Mouse (Mus musculus): Measurements from ENCODE around the gene Nfia. TPM values are rescaled to one million over a fixed set of nuclear protein-coding genes. Genes with fewer than 3 reads are reported as not detected.

Nfia gene
- polyA plus RNA-seq, 1 experiment from 2014 or later: 17.6 TPM

DNA sequence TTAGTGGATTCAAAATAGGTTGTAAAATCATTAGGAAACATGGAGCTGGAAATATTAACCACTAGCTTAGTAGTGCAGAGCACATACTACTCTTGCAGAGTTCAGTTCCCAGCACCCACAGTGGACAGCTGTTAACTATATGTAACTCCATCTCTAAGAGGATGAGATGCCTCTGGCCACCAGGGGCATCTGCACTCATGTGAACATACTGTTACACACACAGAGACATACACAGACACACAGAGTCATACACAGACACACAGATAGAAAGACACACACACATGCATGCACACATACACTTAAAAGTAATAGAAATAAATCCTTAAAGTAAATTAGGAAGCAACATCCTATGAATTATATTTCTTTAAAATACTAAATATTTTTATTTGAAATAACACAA, 149.1 kb downstream of the Nfia start:
- Histone ChIP-seq H3K27ac (no peak overlapping the region), H3K4me1 (peaks cover 52% of the 10 kb centered on the region), H3K27me3 (ENCODE audit: poor library complexity, severe bottlenecking) (no peaks in the 10 kb centered on the region), H3K36me3 (replicated peaks) (no peaks in the 10 kb centered on the region), H3K4me3 (no peak overlapping the region), H3K9me3 (no peaks in the 10 kb centered on the region)
- DNase-seq (ENCODE audit: extremely low spot score, low spot score): no peak

DNA sequence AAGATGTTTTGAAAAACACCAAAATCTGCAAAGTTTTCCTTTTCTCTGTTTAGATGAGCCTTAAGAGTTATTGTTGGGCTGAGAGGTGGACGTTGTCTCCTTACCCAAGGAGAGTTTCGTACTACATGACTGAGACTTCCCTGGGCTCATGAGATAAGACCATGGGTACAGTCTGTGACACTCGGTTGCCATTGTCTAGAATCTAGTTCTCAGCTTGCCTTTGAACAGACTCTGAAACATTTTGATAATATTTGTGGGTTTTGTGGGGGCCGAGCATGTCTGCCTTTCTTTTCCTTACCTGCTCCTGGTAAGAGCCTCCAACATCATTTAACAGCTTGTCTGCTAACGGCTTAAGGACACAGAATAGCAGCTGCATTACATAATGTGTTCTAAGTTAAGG, 150.7 kb downstream of the Nfia start:
- no peaks in the 10 kb centered on the region for H3K36me3 ChIP-seq (replicated peaks)
- no peak for DNase-seq (ENCODE audit: extremely low spot score, low spot score)
- no peak overlapping the region for H3K4me3 ChIP-seq
- no peak overlapping the region for H3K27ac ChIP-seq
- peaks cover 49% of the 10 kb centered on the region for H3K4me1 ChIP-seq
- WGBS: 90% methylated on average over 5 of the region's 5 CpGs
- H3K27me3 ChIP-seq (ENCODE audit: poor library complexity, severe bottlenecking): no peaks in the 10 kb centered on the region
- no peaks in the 10 kb centered on the region for H3K9me3 ChIP-seq

DNA sequence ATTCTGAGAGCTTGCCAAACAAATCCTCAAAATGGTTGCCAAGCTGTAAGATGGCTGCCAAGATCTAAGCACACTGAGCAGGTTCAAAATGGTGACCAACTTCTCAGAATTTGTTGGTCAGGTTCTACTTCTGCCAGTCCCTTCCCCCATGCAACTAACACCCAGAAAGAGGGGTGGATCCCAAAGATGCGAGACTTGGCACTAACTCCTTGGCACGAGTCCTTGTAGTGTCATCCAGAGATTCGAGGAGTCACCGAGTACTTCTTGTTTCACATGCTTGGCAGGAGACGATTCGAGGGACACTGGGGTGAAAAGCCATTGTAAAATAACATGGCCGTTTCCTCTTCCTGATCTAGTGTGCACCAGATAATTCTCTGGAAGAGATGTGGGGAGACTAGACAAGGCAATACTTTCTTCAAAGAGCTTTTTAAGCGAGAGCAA, 151.4 kb downstream of the Nfia start:
- DNase-seq (ENCODE audit: extremely low spot score, low spot score): no peak
- no peaks in the 10 kb centered on the region for H3K9me3 ChIP-seq
- H3K27ac ChIP-seq: no peak overlapping the region
- H3K36me3 ChIP-seq (replicated peaks): no peaks in the 10 kb centered on the region
- no peak overlapping the region for H3K4me3 ChIP-seq
- H3K4me1 ChIP-seq: peaks cover 44% of the 10 kb centered on the region
- no peaks in the 10 kb centered on the region for H3K27me3 ChIP-seq (ENCODE audit: poor library complexity, severe bottlenecking)
- 91% methylated on average over 8 of the region's 8 CpGs for WGBS

DNA sequence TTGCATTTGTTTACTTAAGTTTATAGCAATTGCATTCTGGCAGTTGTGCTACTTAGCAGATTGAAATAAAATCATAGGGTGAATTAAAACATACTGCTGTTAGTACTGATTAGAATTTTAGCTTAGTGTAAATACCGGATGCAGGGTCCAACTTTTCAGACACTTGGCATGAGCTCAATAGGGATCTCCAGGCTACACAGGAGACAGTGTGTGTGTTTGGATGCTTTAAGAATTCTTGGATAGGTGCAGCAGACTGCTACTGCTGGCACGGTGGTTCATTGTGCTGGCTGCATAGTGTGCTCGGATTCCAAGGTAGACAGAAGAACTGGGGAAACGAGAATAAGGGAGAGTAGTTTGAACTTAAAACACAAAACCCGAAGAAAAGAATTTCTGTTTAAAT, 151.9 kb downstream of the Nfia start:
- Histone ChIP-seq H3K4me3 (no peak overlapping the region), H3K4me1 (peaks cover 44% of the 10 kb centered on the region), H3K36me3 (replicated peaks) (no peaks in the 10 kb centered on the region), H3K27me3 (ENCODE audit: poor library complexity, severe bottlenecking) (no peaks in the 10 kb centered on the region), H3K27ac (no peak overlapping the region), H3K9me3 (no peaks in the 10 kb centered on the region)
- DNase-seq (ENCODE audit: extremely low spot score, low spot score): no peak
- 72% methylated on average over 5 of the region's 5 CpGs for WGBS

DNA sequence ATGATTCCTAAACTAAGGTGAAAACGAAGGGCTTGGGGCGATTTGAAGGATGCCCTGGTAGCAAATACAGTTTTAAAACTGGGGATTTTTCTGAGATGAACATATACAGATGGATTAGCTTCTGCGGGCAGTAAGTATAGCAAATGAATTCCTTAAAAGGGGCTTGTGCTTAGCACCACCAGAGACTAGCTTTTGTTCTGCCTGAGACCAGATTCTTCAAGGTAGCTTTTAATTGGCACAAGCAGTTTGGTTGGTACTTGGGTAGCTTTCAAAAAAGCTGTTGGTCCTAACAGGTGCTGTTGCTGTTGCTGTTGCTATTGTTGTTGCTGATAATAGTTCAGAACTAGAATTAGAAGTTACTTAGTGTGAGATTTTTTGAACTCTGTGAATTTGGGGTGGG, 152.3 kb downstream of the Nfia start:
- Histone ChIP-seq H3K36me3 (replicated peaks) (no peaks in the 10 kb centered on the region), H3K27ac (no peak overlapping the region), H3K27me3 (ENCODE audit: poor library complexity, severe bottlenecking) (no peaks in the 10 kb centered on the region), H3K4me1 (peaks cover 44% of the 10 kb centered on the region), H3K9me3 (no peaks in the 10 kb centered on the region), H3K4me3 (no peak overlapping the region)
- WGBS: 75% methylated on average over 3 of the region's 3 CpGs
- DNase-seq (ENCODE audit: extremely low spot score, low spot score): no peak

DNA sequence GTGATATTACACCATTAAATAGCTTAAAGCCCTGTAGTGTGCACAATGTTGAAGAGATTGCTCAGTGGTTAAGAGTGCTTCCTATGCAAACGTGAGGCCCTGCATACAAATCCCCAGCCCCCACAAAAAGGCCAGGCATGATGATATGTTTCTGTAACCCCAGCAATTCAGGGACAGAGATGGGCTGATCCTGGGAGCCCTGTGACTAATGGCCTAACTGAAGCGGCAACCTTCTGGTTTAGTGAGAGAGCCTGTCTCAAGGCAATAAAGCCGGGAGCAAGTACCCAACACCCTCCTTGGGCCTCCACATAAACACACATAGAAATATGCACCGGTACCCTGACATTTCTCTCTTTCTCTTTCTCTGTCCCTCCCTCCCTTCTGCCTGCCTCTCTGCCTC, 153.1 kb downstream of the Nfia start:
- H3K27ac ChIP-seq: no peak overlapping the region
- H3K4me3 ChIP-seq: no peak overlapping the region
- peaks cover 41% of the 10 kb centered on the region for H3K4me1 ChIP-seq

DNA sequence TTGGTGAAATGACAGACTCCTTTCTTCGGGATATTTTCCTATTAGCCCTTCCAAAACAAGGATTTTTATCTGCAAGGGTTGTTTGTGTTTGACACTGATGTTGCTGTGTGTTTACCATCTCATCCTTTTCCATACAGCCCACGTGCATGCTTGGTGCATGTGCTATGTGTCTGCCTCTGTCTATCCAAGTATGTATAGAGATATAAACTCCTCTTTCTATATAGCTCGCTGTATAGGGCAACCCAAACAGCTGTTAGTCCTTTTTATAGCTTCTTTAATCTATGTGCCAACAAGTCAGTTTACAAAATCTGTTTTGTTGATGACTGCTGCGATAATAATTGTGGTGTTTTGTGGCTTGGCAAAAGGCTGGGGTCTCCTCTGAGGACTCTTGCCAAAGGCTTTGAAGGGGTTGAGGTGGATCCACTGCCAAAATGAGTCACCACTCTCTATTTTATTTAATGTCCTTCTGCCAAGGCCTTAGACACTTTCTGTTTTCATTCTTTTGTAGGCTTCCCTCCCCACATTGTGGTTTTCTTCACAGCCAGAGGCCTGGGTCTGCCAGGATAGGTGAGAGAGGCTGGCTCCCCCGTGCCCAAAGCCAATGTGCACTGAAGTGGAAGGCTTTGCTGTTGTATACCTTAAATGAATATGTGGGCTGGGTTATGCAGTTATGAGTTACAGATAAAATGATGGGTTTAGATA, 154.2 kb downstream of the Nfia start:
- Histone ChIP-seq H3K27me3 (ENCODE audit: poor library complexity, severe bottlenecking) (no peaks in the 10 kb centered on the region), H3K36me3 (replicated peaks) (no peaks in the 10 kb centered on the region), H3K4me3 (no peak overlapping the region), H3K27ac (peak overlapping the region; percentile 35; the same call in 1 of the 2 replicates), H3K9me3 (no peaks in the 10 kb centered on the region), H3K4me1 (peaks cover 41% of the 10 kb centered on the region)
- no peak for DNase-seq (ENCODE audit: extremely low spot score, low spot score)
- WGBS: 85% methylated on average over 5 of the region's 5 CpGs

More for the DNA sequence above, 153.1 kb downstream of the Nfia start:
- H3K27me3 ChIP-seq (ENCODE audit: poor library complexity, severe bottlenecking): no peaks in the 10 kb centered on the region
- no peaks in the 10 kb centered on the region for H3K36me3 ChIP-seq (replicated peaks)
- no peak for DNase-seq (ENCODE audit: extremely low spot score, low spot score)
- H3K9me3 ChIP-seq: no peaks in the 10 kb centered on the region
- WGBS: 87% methylated on average over 4 of the region's 4 CpGs

DNA sequence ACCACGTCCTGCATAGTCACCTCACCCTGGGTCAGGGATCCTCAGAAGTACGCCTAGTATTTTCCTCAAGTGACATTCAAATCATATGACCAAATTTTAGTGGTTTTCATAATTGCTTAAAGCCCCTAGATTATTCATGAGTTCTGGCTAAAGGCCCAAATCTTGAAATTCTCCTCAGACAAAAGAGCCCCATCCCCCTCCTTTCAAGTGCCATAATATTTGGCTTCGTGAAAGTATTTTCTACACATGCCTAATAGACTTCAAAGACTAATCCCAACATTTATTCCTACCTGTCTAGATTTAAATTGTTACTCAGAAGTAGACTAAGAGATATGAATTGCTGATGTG, 154.7 kb downstream of the Nfia start:
- no peak for DNase-seq (ENCODE audit: extremely low spot score, low spot score)

DNA sequence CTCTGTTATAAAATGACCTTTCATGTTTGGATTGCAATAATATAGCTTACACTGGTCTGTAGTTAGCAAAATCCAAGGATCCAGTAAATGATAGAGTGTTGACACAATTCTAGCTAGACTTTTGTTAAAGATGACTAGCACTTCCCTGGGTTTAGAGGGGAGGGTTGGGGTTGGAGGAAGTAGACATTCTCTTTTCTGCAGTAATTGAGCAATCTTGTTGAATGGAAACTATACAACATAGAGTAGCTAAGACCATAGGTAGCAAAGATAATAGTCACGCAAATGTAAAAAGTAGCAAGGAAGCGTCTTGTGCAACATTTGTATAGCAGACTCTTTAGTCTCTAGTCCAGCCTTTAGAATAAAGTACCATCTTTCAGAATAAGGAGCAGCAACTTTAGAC, 163.8 kb downstream of the Nfia start:
- peaks cover 21% of the 10 kb centered on the region for H3K4me1 ChIP-seq
- WGBS: 96% methylated on average over 2 of the region's 2 CpGs

More for the DNA sequence above, 154.7 kb downstream of the Nfia start:
- H3K9me3 ChIP-seq: no peaks in the 10 kb centered on the region
- H3K4me1 ChIP-seq: peaks cover 38% of the 10 kb centered on the region
- H3K27ac ChIP-seq: no peak overlapping the region
- no peaks in the 10 kb centered on the region for H3K36me3 ChIP-seq (replicated peaks)
- WGBS: 88% methylated on average over 3 of the region's 3 CpGs
- no peaks in the 10 kb centered on the region for H3K27me3 ChIP-seq (ENCODE audit: poor library complexity, severe bottlenecking)
- no peak overlapping the region for H3K4me3 ChIP-seq

DNA sequence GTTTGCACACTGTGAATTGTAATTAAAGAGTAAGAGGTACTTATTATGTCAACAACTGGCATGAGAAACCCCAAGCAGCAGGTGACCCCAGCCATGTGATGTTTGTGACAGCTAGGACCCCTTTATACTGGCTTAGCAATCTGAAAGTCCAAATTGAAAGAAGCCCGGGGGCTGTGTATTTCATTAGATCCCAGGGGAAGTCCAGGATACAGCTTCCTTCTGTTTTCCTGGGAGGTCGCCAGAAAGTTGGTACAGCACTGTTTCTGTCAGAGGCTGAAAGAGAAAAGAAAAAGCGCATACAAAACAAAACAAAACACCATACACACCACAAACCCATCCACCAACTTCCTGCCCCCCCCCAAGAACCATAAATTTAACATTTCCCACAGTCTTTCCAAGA, 164.4 kb downstream of the Nfia start:
- Histone ChIP-seq H3K4me3 (no peak overlapping the region), H3K27ac (no peak overlapping the region), H3K36me3 (replicated peaks) (no peaks in the 10 kb centered on the region), H3K27me3 (ENCODE audit: poor library complexity, severe bottlenecking) (no peaks in the 10 kb centered on the region), H3K9me3 (no peaks in the 10 kb centered on the region), H3K4me1 (peaks cover 21% of the 10 kb centered on the region)
- WGBS: 65% methylated on average over 3 of the region's 3 CpGs
- DNase-seq (ENCODE audit: extremely low spot score, low spot score): no peak

More for the DNA sequence above, 163.8 kb downstream of the Nfia start:
- Histone ChIP-seq H3K9me3 (no peaks in the 10 kb centered on the region), H3K27ac (no peak overlapping the region), H3K27me3 (ENCODE audit: poor library complexity, severe bottlenecking) (no peaks in the 10 kb centered on the region), H3K36me3 (replicated peaks) (no peaks in the 10 kb centered on the region), H3K4me3 (no peak overlapping the region)
- DNase-seq (ENCODE audit: extremely low spot score, low spot score): no peak

DNA sequence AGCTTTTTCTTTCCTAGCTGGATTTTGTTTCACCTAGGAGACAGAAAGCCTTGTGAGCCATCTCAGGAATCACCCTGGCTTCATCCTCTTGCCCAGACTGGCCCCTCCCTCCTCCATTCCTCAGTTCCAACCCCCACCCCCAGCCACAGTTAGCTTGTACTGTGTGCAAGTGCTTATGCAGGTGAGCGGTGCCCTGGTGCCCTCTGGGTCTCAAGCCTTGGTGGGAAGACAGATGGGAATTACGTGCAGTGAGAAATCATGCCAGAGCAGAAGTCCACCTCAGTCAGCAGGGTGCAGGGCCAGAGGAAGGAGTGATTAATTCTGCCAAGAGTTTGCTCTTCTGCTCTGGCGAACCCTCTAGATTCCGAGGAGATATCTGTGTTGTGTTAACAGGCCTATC, 167.0 kb downstream of the Nfia start:
- H3K4me3 ChIP-seq: no peak overlapping the region
- H3K27ac ChIP-seq: peak overlapping the region; percentile 37; the same call in 1 of the 2 replicates
- H3K4me1 ChIP-seq: peaks cover 21% of the 10 kb centered on the region
- DNase-seq (ENCODE audit: extremely low spot score, low spot score): no peak
- WGBS: 75% methylated on average over 4 of the region's 4 CpGs
- H3K27me3 ChIP-seq (ENCODE audit: poor library complexity, severe bottlenecking): no peaks in the 10 kb centered on the region
- no peaks in the 10 kb centered on the region for H3K9me3 ChIP-seq
- no peaks in the 10 kb centered on the region for H3K36me3 ChIP-seq (replicated peaks)

DNA sequence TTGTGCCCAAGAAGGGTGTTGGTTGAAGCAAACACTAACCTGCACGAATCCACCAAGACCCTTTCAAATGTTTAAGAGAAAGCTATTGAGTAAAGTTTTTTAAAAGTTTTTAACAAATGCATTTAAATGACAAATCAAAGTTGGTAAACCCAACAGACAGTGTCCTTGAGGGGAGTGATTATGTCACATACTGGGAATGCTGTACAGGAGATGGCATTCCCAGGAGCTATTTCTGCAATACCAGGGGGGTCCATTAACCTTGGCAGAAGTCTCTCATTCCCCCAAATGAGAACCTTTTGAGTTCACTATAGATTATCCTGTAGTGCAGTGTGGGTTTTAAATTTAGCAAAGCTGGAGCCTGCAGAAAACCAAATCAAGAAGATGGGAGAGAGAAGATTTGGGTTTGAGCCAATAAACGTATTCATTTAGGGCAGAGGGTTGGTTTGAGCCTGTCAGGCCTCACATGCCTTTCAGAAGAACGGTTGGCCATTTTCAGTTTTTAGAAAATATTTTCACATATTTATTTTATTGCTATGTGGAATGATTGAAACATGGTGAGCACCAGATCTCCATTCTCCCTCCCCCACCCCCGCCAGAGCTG, 167.5 kb downstream of the Nfia start:
- Histone ChIP-seq H3K4me1 (peaks cover 21% of the 10 kb centered on the region), H3K27me3 (ENCODE audit: poor library complexity, severe bottlenecking) (no peaks in the 10 kb centered on the region), H3K9me3 (no peaks in the 10 kb centered on the region), H3K36me3 (replicated peaks) (no peaks in the 10 kb centered on the region), H3K4me3 (no peak overlapping the region), H3K27ac (no peak overlapping the region)
- DNase-seq (ENCODE audit: extremely low spot score, low spot score): no peak
- WGBS: 93% methylated on average over 4 of the region's 4 CpGs

DNA sequence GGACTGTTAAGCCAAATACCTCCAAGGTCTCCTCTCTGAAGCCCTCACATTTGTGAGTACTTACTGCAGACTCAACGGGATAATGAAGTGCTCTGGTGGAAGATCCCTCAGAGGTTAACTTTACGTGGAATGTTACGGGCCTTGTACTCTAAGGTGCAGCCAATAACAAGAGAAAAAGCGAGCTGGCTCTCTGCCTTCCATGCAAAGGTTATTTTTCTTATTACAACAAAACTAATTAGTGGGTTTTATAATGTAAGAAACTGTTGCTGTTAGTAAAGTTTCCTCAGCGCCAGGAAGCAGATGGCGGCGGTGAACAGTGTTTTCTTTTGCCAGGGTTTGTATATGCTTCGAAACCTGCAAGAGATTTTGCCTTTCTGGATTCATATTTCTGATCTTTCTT, 169.1 kb downstream of the Nfia start:
- Histone ChIP-seq H3K27ac (no peak overlapping the region), H3K4me1 (peaks cover 15% of the 10 kb centered on the region), H3K9me3 (no peaks in the 10 kb centered on the region), H3K27me3 (ENCODE audit: poor library complexity, severe bottlenecking) (no peaks in the 10 kb centered on the region), H3K4me3 (no peak overlapping the region), H3K36me3 (replicated peaks) (no peaks in the 10 kb centered on the region)
- DNase-seq (ENCODE audit: extremely low spot score, low spot score): no peak
- 92% methylated on average over 8 of the region's 8 CpGs for WGBS

Measured in forebrain, embryonic 10.5 days (tissue).